Mouse (Mus musculus) testis, adult 2 months (tissue): ENCODE data around the gene Eda. TPM values are rescaled to one million over a fixed set of nuclear protein-coding genes. Genes with fewer than 3 reads are reported as not detected.
"Not testable (repeated sequence)": the region's sequence is repeated elsewhere in the genome, so short reads cannot be mapped to it uniquely, and the experiment has no call there.

ENCODE experiments used
- H3K27ac ChIP-seq: fragments of 200-500 bp; 2 replicates; pipeline ENCODE4 v1.5.1; 2012; ENCODE audit warnings: low read depth, low read length; ENCODE audit not compliant: control insufficient read depth, insufficient read depth
- H3K27me3 ChIP-seq: fragments of 200-500 bp; 2 replicates; pipeline ENCODE4 v1.6.1; 2012; ENCODE audit warnings: mild to moderate bottlenecking, low read length, moderate library complexity; ENCODE audit not compliant: control insufficient read depth, insufficient read depth
- H3K36me3 ChIP-seq: fragments of 200-500 bp; 2 replicates; pipeline ENCODE4 v1.6.1; 2012; ENCODE audit warnings: mild to moderate bottlenecking, low read length; ENCODE audit not compliant: control insufficient read depth, insufficient read depth
- H3K4me1 ChIP-seq: fragments of 200-500 bp; 2 replicates; pipeline ENCODE4 v1.6.1; 2012; ENCODE audit warnings: low read length; ENCODE audit not compliant: control insufficient read depth, insufficient read depth
- H3K4me3 ChIP-seq: fragments of 200-500 bp; 2 replicates; pipeline ENCODE4 v1.5.1; 2012; ENCODE audit warnings: low read depth, mild to moderate bottlenecking, low read length, moderate library complexity, mixed read lengths; ENCODE audit not compliant: control insufficient read depth
- CTCF ChIP-seq: fragments of 200-500 bp; IDR thresholded peaks from 2 replicates; pipeline ENCODE4 v1.5.1; 2012; ENCODE audit warnings: low read depth, mild to moderate bottlenecking, inconsistent platforms, low read length, moderate library complexity; ENCODE audit not compliant: control insufficient read depth, insufficient read depth, insufficient replicate concordance
- POLR2A ChIP-seq: fragments of 200-500 bp; IDR thresholded peaks from 2 replicates; pipeline ENCODE4 v1.6.1; 2012; ENCODE audit warnings: low read depth, mild to moderate bottlenecking, inconsistent platforms, low read length, moderate library complexity; ENCODE audit not compliant: control insufficient read depth
- polyA plus RNA-seq: library from polyadenylated mRNA; depleted of rRNA; stranded (reverse); fragments of >200 nt; gene quantifications from 2 replicates; pipeline ENCODE4 v1.2.3, GENCODE M21; 2012; rRNA removed

The Eda gene
- polyA plus RNA-seq, 1 experiment: 0.44 TPM

DNA sequence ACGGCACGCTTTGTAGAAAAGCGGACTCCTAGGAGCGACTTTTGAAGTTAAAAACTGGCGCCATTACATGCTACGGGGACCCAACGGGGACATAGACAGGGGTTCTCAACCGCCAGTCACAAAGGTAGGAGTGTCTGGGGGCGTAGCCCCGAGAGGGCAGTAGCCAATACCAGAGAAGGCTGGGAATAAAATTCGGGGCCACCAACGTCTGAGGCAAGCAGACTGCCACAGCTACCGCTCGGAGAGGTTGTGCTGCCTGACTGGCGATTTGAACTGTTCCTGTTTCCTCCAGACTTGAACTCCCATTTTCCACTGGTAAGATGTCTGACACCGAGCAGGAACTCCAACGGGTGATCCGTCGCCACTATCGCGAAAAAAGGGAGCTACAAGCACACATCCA lies 453.3 kb downstream of the Eda start, which contains the start of gene Otud6a:
Otud6a (plus strand) TSS at position 321 of the 400 bp plus-strand sequence.
- H3K27me3 ChIP-seq: no peaks in the 10 kb centered on the region
- H3K4me1 ChIP-seq: no peaks in the 10 kb centered on the region
- TF ChIP-seq POLR2A (peak; percentile 71; the same call in 1 of the 2 replicates), CTCF (no peak)
- no peaks in the 10 kb centered on the region for H3K36me3 ChIP-seq
- H3K4me3 ChIP-seq: peak within 1 kb of the TSS; percentile 90
- peak within 1 kb of the TSS; percentile 71 for H3K27ac ChIP-seq

DNA sequence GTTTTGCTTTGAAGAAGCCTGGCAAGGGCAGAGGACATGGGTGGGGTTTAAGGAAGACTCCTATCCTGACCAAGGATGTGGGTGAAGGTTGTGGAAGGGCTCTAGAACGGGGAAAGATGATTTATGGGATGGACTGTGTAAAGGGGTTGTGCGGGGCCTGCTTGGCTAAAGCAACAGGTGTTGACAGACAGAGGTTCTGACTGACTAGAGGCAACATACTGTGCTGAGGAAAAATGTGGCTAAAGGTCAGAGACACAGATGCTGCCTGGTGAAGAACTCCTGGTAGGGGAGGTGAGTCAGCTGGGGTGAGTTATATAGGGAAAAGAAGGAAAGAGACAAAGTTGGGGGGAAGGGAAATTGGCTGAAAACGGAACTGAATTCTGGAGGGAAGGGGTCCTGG lies 456.9 kb downstream of the Eda start:
- H3K27me3 ChIP-seq: no peaks in the 10 kb centered on the region
- H3K27ac ChIP-seq: no peak overlapping the region
- TF ChIP-seq POLR2A (no peak), CTCF (no peak)
- peak overlapping the region; percentile 33; the same call in 1 of the 2 replicates for H3K4me3 ChIP-seq
- H3K36me3 ChIP-seq: no peaks in the 10 kb centered on the region
- no peaks in the 10 kb centered on the region for H3K4me1 ChIP-seq

DNA sequence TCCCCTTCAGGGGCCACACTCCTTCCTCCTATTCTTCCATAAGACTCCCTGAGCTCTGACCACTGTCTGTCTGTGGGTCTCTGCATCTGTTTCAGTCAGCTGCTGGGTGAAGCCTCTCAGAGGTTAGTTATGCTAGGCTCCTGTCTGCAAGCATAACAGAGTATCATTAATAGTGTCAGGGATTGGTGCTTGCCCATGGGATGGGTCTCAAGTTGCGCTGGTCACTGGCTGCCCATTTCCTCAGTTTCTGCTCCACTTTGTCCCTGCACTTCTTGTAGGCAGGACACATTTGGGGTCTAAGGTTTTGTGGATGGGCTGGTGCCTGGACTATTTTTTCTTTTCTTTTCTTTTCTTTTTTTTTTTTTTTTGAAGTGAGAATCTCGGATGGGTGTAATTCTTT lies 467.2 kb downstream of the Eda start, which contains the start of gene Awat2:
Awat2 (minus strand) TSS at position 101 of the 400 bp plus-strand sequence.
- not testable (repeated sequence) for H3K27me3 ChIP-seq, H3K27ac ChIP-seq, H3K4me3 ChIP-seq, H3K36me3 ChIP-seq, H3K4me1 ChIP-seq

DNA sequence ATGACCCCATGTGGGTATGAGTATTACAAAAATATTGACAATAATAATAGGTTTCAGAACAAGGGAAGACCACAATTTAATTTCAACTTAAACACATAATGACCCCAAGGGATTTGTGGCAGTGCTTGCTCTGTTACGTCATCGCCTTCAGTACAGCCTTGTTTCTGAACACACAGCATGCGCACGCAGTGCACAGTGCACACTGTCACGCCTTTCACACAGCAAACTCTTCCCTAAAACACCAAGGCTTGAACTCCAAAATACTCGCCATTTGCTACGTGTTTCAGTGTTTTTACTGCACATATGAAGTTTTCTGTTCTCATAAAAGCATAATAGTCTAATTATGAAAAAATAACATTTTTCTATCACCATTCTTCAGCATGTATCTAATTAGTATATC lies 468.1 kb downstream of the Eda start:
- Histone ChIP-seq H3K4me1 (no peaks in the 10 kb centered on the region), H3K27me3 (no peaks in the 10 kb centered on the region), H3K36me3 (no peaks in the 10 kb centered on the region), H3K4me3 (no peak overlapping the region), H3K27ac (no peak overlapping the region)
- TF ChIP-seq CTCF: no peak
- no peak for TF ChIP-seq POLR2A

Other genes with a start within 250 kb of the Eda start
- 0.14 and 0.23 TPM in 2 replicates for gene Tmem28, start 154.6 kb upstream of the Eda start, polyA plus RNA-seq